Mouse (Mus musculus) midbrain, embryonic 15.5 days (tissue): ENCODE measurements around the gene Trim41. TPM values are rescaled to one million over a fixed set of nuclear protein-coding genes. Genes with fewer than 3 reads are reported as not detected.
"Not testable (repeated sequence)": the region's sequence is repeated elsewhere in the genome, so short reads cannot be mapped to it uniquely, and the experiment has no call there.

Experiments used
- ATAC-seq: fragments of 200-750 bp; cut with Nextera tagmentation; replicated peaks from 2 replicates; pipeline ENCODE4 v1.8.0; 2017; ENCODE audit warnings: moderate TSS enrichment
- H3K27ac ChIP-seq: fragments of 300-500 bp; sonication (generic); 2 replicates; pipeline ENCODE4 v1.5.1; 2015; ENCODE audit warnings: mild to moderate bottlenecking, inconsistent platforms
- H3K27me3 ChIP-seq: fragments of 300-500 bp; sonication (generic); replicated peaks from 2 replicates; pipeline ENCODE4 v1.6.1; 2015; ENCODE audit warnings: inconsistent platforms
- H3K36me3 ChIP-seq: fragments of 300-500 bp; sonication (generic); replicated peaks from 2 replicates; pipeline ENCODE4 v1.6.1; 2015; ENCODE audit warnings: inconsistent platforms
- H3K4me1 ChIP-seq: fragments of 300-500 bp; sonication (generic); 2 replicates; pipeline ENCODE4 v1.6.1; 2015; ENCODE audit warnings: inconsistent platforms
- H3K4me2 ChIP-seq: fragments of 300-500 bp; sonication (generic); 2 replicates; pipeline ENCODE4 v1.6.1; 2015; ENCODE audit warnings: inconsistent platforms, mild to moderate bottlenecking, moderate library complexity
- H3K4me3 ChIP-seq: fragments of 300-500 bp; sonication (generic); 2 replicates; pipeline ENCODE4 v1.5.1; 2015; ENCODE audit warnings: mild to moderate bottlenecking, inconsistent platforms
- H3K9ac ChIP-seq: fragments of 300-500 bp; sonication (generic); 2 replicates; pipeline ENCODE4 v1.6.1; 2015; ENCODE audit warnings: mild to moderate bottlenecking, inconsistent platforms
- H3K9me3 ChIP-seq: fragments of 300-500 bp; sonication (generic); 2 replicates; pipeline ENCODE4 v1.6.1; 2016; ENCODE audit warnings: inconsistent platforms
- WGBS: fragments of 180-500 bp; shearing (Covaris S2); methylation state at CpG from one replicate; pipeline ENCODE4 v1.1.7; 2015; ENCODE audit warnings: mixed read lengths; 5-methylcytosine and 5-hydroxymethylcytosine counted together
- polyA plus RNA-seq: library from polyadenylated mRNA; unstranded; fragments of >200 nt; fragmentation: Nextera tagmentation; extraction: Ambion mirVana; gene quantifications from 2 replicates; pipeline ENCODE4 v1.2.1, GENCODE M21; 2015

Gene Trim41
- polyA plus RNA-seq, 1 experiment from 2014 or later, result 7.3 TPM

GRCm38 (mm10) chr11:48821299-48821698 is 4.1 kb upstream of the Trim41 start:
- not testable (repeated sequence) for H3K36me3 ChIP-seq, H3K9ac ChIP-seq, ATAC-seq, H3K4me2 ChIP-seq, H3K9me3 ChIP-seq, H3K4me3 ChIP-seq, H3K27ac ChIP-seq
- peaks cover 22% of the 10 kb centered on the region for H3K4me1 ChIP-seq
- H3K27me3 ChIP-seq, result peaks cover 22% of the 10 kb centered on the region
- WGBS, result 79% methylated on average over 14 of the region's 14 CpGs

GRCm38 (mm10) chr11:48820308-48820674 is 3.1 kb upstream of the Trim41 start:
- ATAC-seq, result no peak
- Histone ChIP-seq H3K4me2 (no peak overlapping the region), H3K27ac (no peak overlapping the region), H3K9me3 (no peaks in the 10 kb centered on the region), H3K4me1 (peaks cover 32% of the 10 kb centered on the region), H3K4me3 (no peak overlapping the region), H3K9ac (no peak overlapping the region), H3K27me3 (peaks cover 22% of the 10 kb centered on the region), H3K36me3 (no peaks in the 10 kb centered on the region)

GRCm38 (mm10) chr11:48819614-48820307 is 2.6 kb upstream of the Trim41 start:
- Histone ChIP-seq H3K27ac (no peak overlapping the region), H3K4me1 (peaks cover 38% of the 10 kb centered on the region), H3K4me3 (no peak overlapping the region), H3K4me2 (no peak overlapping the region), H3K36me3 (no peaks in the 10 kb centered on the region), H3K9me3 (no peaks in the 10 kb centered on the region), H3K9ac (no peak overlapping the region), H3K27me3 (peaks cover 19% of the 10 kb centered on the region)
- WGBS, result 80% methylated on average over 7 of the region's 7 CpGs
- no peak for ATAC-seq

GRCm38 (mm10) chr11:48818346-48818745 is 1.2 kb upstream of the Trim41 start:
- peaks cover 39% of the 10 kb centered on the region for H3K4me1 ChIP-seq
- peak overlapping the region; percentile 85 for H3K4me2 ChIP-seq
- under 1% methylated on average over 16 of the region's 16 CpGs for WGBS
- peak overlapping the region; percentile 96 for H3K4me3 ChIP-seq
- H3K36me3 ChIP-seq, result no peaks in the 10 kb centered on the region
- no peaks in the 10 kb centered on the region for H3K9me3 ChIP-seq
- no peak for ATAC-seq
- H3K27me3 ChIP-seq, result peaks cover 7% of the 10 kb centered on the region; the same call in 1 of the 2 replicates
- H3K9ac ChIP-seq, result peak overlapping the region; percentile 85; the same call in 1 of the 2 replicates
- peak overlapping the region; percentile 99; the same call in 1 of the 2 replicates for H3K27ac ChIP-seq

- Histone ChIP-seq H3K4me1 (peaks cover 40% of the 10 kb centered on the region), H3K4me3 (peak overlapping the region; percentile 96), H3K36me3 (0 out of 2 replicates have a peak, but pooled peaks cover 3% of the 10 kb centered on the region), H3K27ac (peak overlapping the region; percentile 99), H3K27me3 (peaks cover 6% of the 10 kb centered on the region; the same call in 1 of the 2 replicates), H3K9ac (peak overlapping the region; percentile 85), H3K4me2 (peak overlapping the region; percentile 85), H3K9me3 (no peaks in the 10 kb centered on the region)
- 8% methylated on average over 9 of the region's 9 CpGs for WGBS
- peak; percentile 5; the same call in 1 of the 2 replicates for ATAC-seq
These were observed 641 bp upstream of the Trim41 start for GRCm38 (mm10) chr11:48817794-48818193.

- Histone ChIP-seq H3K4me2 (peak overlapping the region; percentile 85), H3K27me3 (no peaks in the 10 kb centered on the region), H3K36me3 (peaks cover 15% of the 10 kb centered on the region), H3K4me1 (peaks cover 38% of the 10 kb centered on the region), H3K4me3 (peak overlapping the region; percentile 96), H3K9me3 (no peaks in the 10 kb centered on the region), H3K9ac (peak overlapping the region; percentile 85), H3K27ac (peak overlapping the region; percentile 99)
- WGBS, result 4% methylated on average over 17 of the region's 23 CpGs
- ATAC-seq, result peak; percentile 75
These were observed 822 bp downstream of the Trim41 start for GRCm38 (mm10) chr11:48816281-48816781.

- Histone ChIP-seq H3K36me3 (peaks cover 20% of the 10 kb centered on the region), H3K9ac (peak overlapping the region; percentile 85; the same call in 1 of the 2 replicates), H3K4me1 (peaks cover 38% of the 10 kb centered on the region), H3K27ac (no peak overlapping the region), H3K9me3 (no peaks in the 10 kb centered on the region), H3K27me3 (no peaks in the 10 kb centered on the region), H3K4me2 (peak overlapping the region; percentile 85), H3K4me3 (peak overlapping the region; percentile 96)
- no peak for ATAC-seq
- WGBS, result 77% methylated on average over 16 of the region's 16 CpGs
These were observed 1.3 kb downstream of the Trim41 start for GRCm38 (mm10) chr11:48815851-48816250.

GRCm38 (mm10) chr11:48813782-48814181 is 3.4 kb downstream of the Trim41 start:
- H3K4me3 ChIP-seq, result no peak overlapping the region
- peaks cover 36% of the 10 kb centered on the region for H3K36me3 ChIP-seq
- H3K9ac ChIP-seq, result no peak overlapping the region
- H3K27ac ChIP-seq, result no peak overlapping the region
- H3K4me2 ChIP-seq, result no peak overlapping the region
- H3K9me3 ChIP-seq, result no peaks in the 10 kb centered on the region
- H3K27me3 ChIP-seq, result no peaks in the 10 kb centered on the region
- ATAC-seq, result no peak
- H3K4me1 ChIP-seq, result peaks cover 37% of the 10 kb centered on the region

- Histone ChIP-seq H3K9me3 (no peaks in the 10 kb centered on the region), H3K27ac (no peak overlapping the region), H3K4me3 (no peak overlapping the region), H3K4me2 (no peak overlapping the region), H3K36me3 (peaks cover 61% of the 10 kb centered on the region), H3K27me3 (no peaks in the 10 kb centered on the region), H3K4me1 (peaks cover 21% of the 10 kb centered on the region), H3K9ac (no peak overlapping the region)
- WGBS, result 90% methylated on average over 2 of the region's 2 CpGs
- no peak for ATAC-seq
These were observed 7.0 kb downstream of the Trim41 start for GRCm38 (mm10) chr11:48810142-48810541.

- no peak for ATAC-seq
- WGBS, result 58% methylated on average over 4 of the region's 4 CpGs
- H3K9ac ChIP-seq, result no peak overlapping the region
- no peaks in the 10 kb centered on the region for H3K9me3 ChIP-seq
- H3K4me2 ChIP-seq, result no peak overlapping the region
- H3K27ac ChIP-seq, result 0 out of 2 replicates have a peak overlapping the region, but pooled peaks have one; percentile 11
- peaks cover 14% of the 10 kb centered on the region for H3K4me1 ChIP-seq
- H3K36me3 ChIP-seq, result peaks cover 67% of the 10 kb centered on the region
- no peak overlapping the region for H3K4me3 ChIP-seq
- no peaks in the 10 kb centered on the region for H3K27me3 ChIP-seq
These were observed 7.7 kb downstream of the Trim41 start for GRCm38 (mm10) chr11:48809434-48809830.

- Histone ChIP-seq H3K27me3 (no peaks in the 10 kb centered on the region), H3K36me3 (peaks cover 72% of the 10 kb centered on the region), H3K9me3 (no peaks in the 10 kb centered on the region), H3K9ac (no peak overlapping the region), H3K4me3 (no peak overlapping the region), H3K27ac (peak overlapping the region; percentile 11; the same call in 1 of the 2 replicates), H3K4me1 (peaks cover 9% of the 10 kb centered on the region; the same call in 1 of the 2 replicates), H3K4me2 (no peak overlapping the region)
- 66% methylated on average over 16 of the region's 16 CpGs for WGBS
- ATAC-seq, result 0 out of 2 replicates have a peak, but pooled peaks have one; percentile 24
These were observed 8.3 kb downstream of the Trim41 start for GRCm38 (mm10) chr11:48808737-48809433.

GRCm38 (mm10) chr11:48808304-48808646 is 8.9 kb downstream of the Trim41 start:
- ATAC-seq, result no peak
- Histone ChIP-seq H3K9ac (no peak overlapping the region), H3K4me3 (no peak overlapping the region), H3K9me3 (no peaks in the 10 kb centered on the region), H3K4me2 (no peak overlapping the region), H3K36me3 (peaks cover 79% of the 10 kb centered on the region), H3K27ac (no peak overlapping the region), H3K27me3 (no peaks in the 10 kb centered on the region), H3K4me1 (peaks cover 4% of the 10 kb centered on the region; the same call in 1 of the 2 replicates)
